Mouse (Mus musculus): ENCODE measurements around the gene Slu7. TPM values are rescaled to one million over a fixed set of nuclear protein-coding genes. Genes with fewer than 3 reads are reported as not detected.

The Slu7 gene
- total RNA-seq (2014; rRNA removed; ENCODE audit: low replicate concordance) (7.2 and 8.0 TPM in 2 replicates), polyA plus RNA-seq (2015; fragmentation: Nextera tagmentation; extraction: Ambion mirVana) (31.7 and 36.0 TPM in 2 replicates)

GRCm38 (mm10) chr11:43433254-43434023 is at the start of gene Slu7:
Gene Slu7 (plus strand): TSS chr11:43433744.
- H3K27ac ChIP-seq (ENCODE audit: low read depth), result peak within 1 kb of the TSS; percentile 82
- no peaks in the 10 kb centered on the region; the same call in 1 of the 2 replicates for H3K9me3 ChIP-seq (replicated peaks; ENCODE audit: control insufficient read depth, low read length)
- H3K4me3 ChIP-seq (ENCODE audit: low read depth, low read length), result peak within 1 kb of the TSS; percentile 99
- peak within 1 kb of the TSS; percentile 66 for H3K4me2 ChIP-seq (ENCODE audit: low read depth, low read length)
- peaks cover 11% of the 10 kb centered on the region for H3K4me1 ChIP-seq (ENCODE audit: control insufficient read depth, insufficient read depth)
- TF ChIP-seq CTCF (IDR thresholded peaks at IDR 0.05; ENCODE audit: low read depth), result peak; percentile 16; the same call in 1 of the 2 replicates
- no peak for TF ChIP-seq EP300 (IDR thresholded peaks at IDR 0.05; ENCODE audit: low read depth)
- H3K9ac ChIP-seq (replicated peaks; ENCODE audit: low read depth, low read length), result peak within 1 kb of the TSS; percentile 88
- H3K36me3 ChIP-seq (replicated peaks; ENCODE audit: control insufficient read depth, insufficient read depth, low read length), result peaks cover 13% of the 10 kb centered on the region
- 6% methylated on average over 38 of the region's 38 CpGs for WGBS
- H3K27me3 ChIP-seq (ENCODE audit: control insufficient read depth, insufficient read depth, low read length), result no peaks in the 10 kb centered on the region
- ATAC-seq (ENCODE audit: insufficient read depth, low read depth), result peak; percentile 87
- DNase-seq (ENCODE audit: low spot score), result peak; percentile 86

GRCm38 (mm10) chr11:43385055-43385649 is 48.4 kb upstream of the Slu7 start:
- Histone ChIP-seq H3K9me3 (replicated peaks; ENCODE audit: control insufficient read depth, low read length) (no peaks in the 10 kb centered on the region), H3K4me2 (ENCODE audit: low read depth, low read length) (peak overlapping the region; percentile 80), H3K27me3 (ENCODE audit: control insufficient read depth, insufficient read depth, low read length) (no peaks in the 10 kb centered on the region), H3K4me3 (ENCODE audit: low read depth, low read length) (peak overlapping the region; percentile 44), H3K36me3 (replicated peaks; ENCODE audit: control insufficient read depth, insufficient read depth, low read length) (no peaks in the 10 kb centered on the region), H3K9ac (replicated peaks; ENCODE audit: low read depth, low read length) (peak overlapping the region; percentile 51), H3K27ac (ENCODE audit: low read depth) (peak overlapping the region; percentile 64), H3K4me1 (ENCODE audit: control insufficient read depth, insufficient read depth) (peaks cover 12% of the 10 kb centered on the region; the same call in 1 of the 2 replicates)
- DNase-seq (ENCODE audit: low spot score), result peak; percentile 63
- ATAC-seq (ENCODE audit: insufficient read depth, low read depth), result peak; percentile 78
- TF ChIP-seq CTCF (IDR thresholded peaks at IDR 0.05; ENCODE audit: low read depth) (no peak), EP300 (IDR thresholded peaks at IDR 0.05; ENCODE audit: low read depth) (no peak)
- 3% methylated on average over 18 of the region's 18 CpGs for WGBS

- peak overlapping the region; percentile 51 for H3K9ac ChIP-seq (replicated peaks; ENCODE audit: low read depth, low read length)
- peak; percentile 47 for ATAC-seq (ENCODE audit: insufficient read depth, low read depth)
Measured at GRCm38 (mm10) chr11:43385716-43386115, 47.8 kb upstream of the Slu7 start.

GRCm38 (mm10) chr11:43387004-43387880 is 46.3 kb upstream of the Slu7 start:
- no peak overlapping the region for H3K9ac ChIP-seq (replicated peaks; ENCODE audit: low read depth, low read length)
- DNase-seq (ENCODE audit: low spot score), result no peak
- no peak overlapping the region for H3K27ac ChIP-seq (ENCODE audit: low read depth)
- no peak overlapping the region for H3K4me2 ChIP-seq (ENCODE audit: low read depth, low read length)
- H3K4me3 ChIP-seq (ENCODE audit: low read depth, low read length), result no peak overlapping the region
- no peaks in the 10 kb centered on the region for H3K27me3 ChIP-seq (ENCODE audit: control insufficient read depth, insufficient read depth, low read length)
- WGBS, result 88% methylated on average over 14 of the region's 14 CpGs
- H3K9me3 ChIP-seq (replicated peaks; ENCODE audit: control insufficient read depth, low read length), result no peaks in the 10 kb centered on the region
- TF ChIP-seq EP300 (IDR thresholded peaks at IDR 0.05; ENCODE audit: low read depth) (no peak), CTCF (IDR thresholded peaks at IDR 0.05; ENCODE audit: low read depth) (no peak)
- peaks cover 12% of the 10 kb centered on the region; the same call in 1 of the 2 replicates for H3K4me1 ChIP-seq (ENCODE audit: control insufficient read depth, insufficient read depth)
- H3K36me3 ChIP-seq (replicated peaks; ENCODE audit: control insufficient read depth, insufficient read depth, low read length), result no peaks in the 10 kb centered on the region
- ATAC-seq (ENCODE audit: insufficient read depth, low read depth), result no peak

More at GRCm38 (mm10) chr11:43385716-43386115, 47.8 kb upstream of the Slu7 start:
- TF ChIP-seq CTCF (IDR thresholded peaks at IDR 0.05; ENCODE audit: low read depth) (no peak), EP300 (IDR thresholded peaks at IDR 0.05; ENCODE audit: low read depth) (no peak)
- Histone ChIP-seq H3K4me1 (ENCODE audit: control insufficient read depth, insufficient read depth) (peaks cover 12% of the 10 kb centered on the region; the same call in 1 of the 2 replicates), H3K27me3 (ENCODE audit: control insufficient read depth, insufficient read depth, low read length) (no peaks in the 10 kb centered on the region), H3K36me3 (replicated peaks; ENCODE audit: control insufficient read depth, insufficient read depth, low read length) (no peaks in the 10 kb centered on the region), H3K27ac (ENCODE audit: low read depth) (0 out of 2 replicates have a peak overlapping the region, but pooled peaks have one; percentile 64), H3K4me3 (ENCODE audit: low read depth, low read length) (peak overlapping the region; percentile 44), H3K4me2 (ENCODE audit: low read depth, low read length) (peak overlapping the region; percentile 80), H3K9me3 (replicated peaks; ENCODE audit: control insufficient read depth, low read length) (no peaks in the 10 kb centered on the region)
- DNase-seq (ENCODE audit: low spot score), result peak; percentile 13
- 3% methylated on average over 8 of the region's 8 CpGs for WGBS

Data from heart, postnatal 0 days (tissue).